Mouse (Mus musculus) hindbrain, embryonic 15.5 days (tissue): ENCODE results near the gene Fut1. TPM values are rescaled to one million over a fixed set of nuclear protein-coding genes. Genes with fewer than 3 reads are reported as not detected.

ENCODE experiments used
- ATAC-seq: fragments of 200-750 bp; cut with Nextera tagmentation; 2 replicates; pipeline ENCODE4 v1.8.0; 2017; ENCODE audit warnings: low read depth, moderate number of reproducible peaks, moderate TSS enrichment; ENCODE audit not compliant: low FRiP score
- H3K27ac ChIP-seq: fragments of 300-500 bp; sonication (generic); replicated peaks from 2 replicates; pipeline ENCODE4 v1.5.1; 2015; ENCODE audit warnings: mild to moderate bottlenecking, inconsistent platforms
- H3K27me3 ChIP-seq: fragments of 300-500 bp; sonication (generic); 2 replicates; pipeline ENCODE4 v1.6.1; 2015; ENCODE audit warnings: control low read depth, inconsistent platforms
- H3K36me3 ChIP-seq: fragments of 300-500 bp; sonication (generic); 2 replicates; pipeline ENCODE4 v1.6.1; 2015; ENCODE audit warnings: control low read depth, inconsistent platforms
- H3K4me1 ChIP-seq: fragments of 300-500 bp; sonication (generic); replicated peaks from 2 replicates; pipeline ENCODE4 v1.6.1; 2015; ENCODE audit warnings: control low read depth, inconsistent platforms
- H3K4me2 ChIP-seq: fragments of 300-500 bp; sonication (generic); 2 replicates; pipeline ENCODE4 v1.6.1; 2015; ENCODE audit warnings: moderate library complexity, mild to moderate bottlenecking, inconsistent platforms
- H3K4me3 ChIP-seq: fragments of 300-500 bp; sonication (generic); 2 replicates; pipeline ENCODE4 v1.5.1; 2015; ENCODE audit warnings: mild to moderate bottlenecking, inconsistent platforms
- H3K9ac ChIP-seq: fragments of 300-500 bp; sonication (generic); 2 replicates; pipeline ENCODE4 v1.6.1; 2015; ENCODE audit warnings: inconsistent platforms
- H3K9me3 ChIP-seq: fragments of 300-500 bp; sonication (generic); 2 replicates; pipeline ENCODE4 v1.6.1; 2016; ENCODE audit warnings: control low read depth, inconsistent platforms
- WGBS: fragments of 180-500 bp; shearing (Covaris S2); methylation state at CpG from one replicate; pipeline ENCODE4 v1.1.7; 2015; 5-methylcytosine and 5-hydroxymethylcytosine counted together
- polyA plus RNA-seq: library from polyadenylated mRNA; unstranded; fragments of >200 nt; fragmentation: Nextera tagmentation; extraction: Ambion mirVana; gene quantifications from 2 replicates; pipeline ENCODE4 v1.2.1, GENCODE M21; 2015

The Fut1 gene
- polyA plus RNA-seq, 1 experiment from 2014 or later, result not detected

DNA sequence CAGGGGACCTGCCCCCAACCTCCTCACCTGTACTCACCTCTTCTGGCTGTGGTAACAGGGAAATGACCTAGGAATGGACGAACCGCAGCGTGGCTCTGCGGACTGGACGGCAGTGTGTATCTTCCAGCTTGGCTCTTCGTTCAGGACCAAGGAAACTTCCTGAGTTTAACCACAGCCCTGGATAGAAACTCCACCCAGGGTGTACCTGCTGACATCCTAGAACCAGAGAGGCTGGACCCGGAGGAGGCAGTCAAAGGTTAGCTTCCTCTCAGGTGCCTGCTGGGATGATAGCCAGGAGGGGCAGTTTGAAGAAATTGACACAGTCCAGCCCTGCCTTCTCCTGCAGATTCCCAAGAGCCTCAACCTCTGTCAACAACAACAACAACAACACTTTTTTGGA, 49.1 kb downstream of the Fut1 start, which contains the start of gene Fut2:
Gene Fut2 (minus strand): TSS at position 234 of the 400 bp plus-strand sequence.
- Histone ChIP-seq H3K4me1 (no peaks in the 10 kb centered on the region), H3K27me3 (no peaks in the 10 kb centered on the region), H3K4me2 (no peak within 1 kb of the TSS), H3K9ac (no peak within 1 kb of the TSS), H3K27ac (no peak within 1 kb of the TSS), H3K4me3 (no peak within 1 kb of the TSS), H3K36me3 (no peaks in the 10 kb centered on the region), H3K9me3 (no peaks in the 10 kb centered on the region)
- WGBS, result 85% methylated on average over 7 of the region's 7 CpGs
- ATAC-seq, result no peak

GRCm38 (mm10) chr7:45667761-45668160, 50.7 kb downstream of the Fut1 start:
- no peak overlapping the region for H3K27ac ChIP-seq
- no peak overlapping the region for H3K9ac ChIP-seq
- WGBS, result 66% methylated on average over 14 of the region's 14 CpGs
- ATAC-seq, result no peak
- no peak overlapping the region for H3K4me3 ChIP-seq
- no peaks in the 10 kb centered on the region for H3K36me3 ChIP-seq
- H3K9me3 ChIP-seq, result no peaks in the 10 kb centered on the region
- H3K27me3 ChIP-seq, result no peaks in the 10 kb centered on the region
- no peak overlapping the region for H3K4me2 ChIP-seq
- H3K4me1 ChIP-seq, result no peaks in the 10 kb centered on the region

GRCm38 (mm10) chr7:45668921-45669320, 51.8 kb downstream of the Fut1 start:
- no peak overlapping the region for H3K4me3 ChIP-seq
- WGBS, result 98% methylated on average over 9 of the region's 9 CpGs
- ATAC-seq, result no peak

More at GRCm38 (mm10) chr7:45668921-45669320, 51.8 kb downstream of the Fut1 start:
- no peak overlapping the region for H3K4me2 ChIP-seq
- no peaks in the 10 kb centered on the region for H3K36me3 ChIP-seq
- H3K9ac ChIP-seq, result no peak overlapping the region
- H3K4me1 ChIP-seq, result no peaks in the 10 kb centered on the region
- no peaks in the 10 kb centered on the region for H3K27me3 ChIP-seq
- H3K9me3 ChIP-seq, result no peaks in the 10 kb centered on the region
- no peak overlapping the region for H3K27ac ChIP-seq

Other genes starting within 250 kb of the Fut1 start
- gene Lin7b, start 246.7 kb upstream of the Fut1 start, polyA plus RNA-seq, result 33.7 and 38.7 TPM in 2 replicates
- 179 and 183 TPM in 2 replicates for gene Snrnp70, start 221.5 kb upstream of the Fut1 start, polyA plus RNA-seq
- gene Kcna7, start 211.6 kb upstream of the Fut1 start, polyA plus RNA-seq, result not detected in 2 replicates
- 0.17 TPM in 1 of 2 replicates, not detected in the other for gene Ntf5, start 203.6 kb upstream of the Fut1 start, polyA plus RNA-seq
- gene Lhb, start 196.5 kb upstream of the Fut1 start, polyA plus RNA-seq, result 0.92 and 2.0 TPM in 2 replicates
- gene Gys1, start 182.4 kb upstream of the Fut1 start, polyA plus RNA-seq, result 23.4 and 25.1 TPM in 2 replicates
- 108 and 110 TPM in 2 replicates for gene Ruvbl2, start 179.2 kb upstream of the Fut1 start, polyA plus RNA-seq
- 5,657 and 5,762 TPM in 2 replicates for gene Ftl1, start 157.4 kb upstream of the Fut1 start, polyA plus RNA-seq
- 245 and 250 TPM in 2 replicates for gene Bax, start 150.4 kb upstream of the Fut1 start, polyA plus RNA-seq
- gene Tulp2, start 135.4 kb upstream of the Fut1 start, polyA plus RNA-seq, result 0.13 and 0.30 TPM in 2 replicates
- gene Gm45808, start 130.5 kb upstream of the Fut1 start, polyA plus RNA-seq, result not detected in 2 replicates
- gene Dhdh, start 128.5 kb upstream of the Fut1 start, polyA plus RNA-seq, result 4.5 and 4.6 TPM in 2 replicates
- 137 TPM in 2 replicates for gene Nucb1, start 106.9 kb upstream of the Fut1 start, polyA plus RNA-seq
- gene Ppp1r15a, start 91.0 kb upstream of the Fut1 start, polyA plus RNA-seq, result 13.8 and 14.4 TPM in 2 replicates
- gene Plekha4, start 91.0 kb upstream of the Fut1 start, polyA plus RNA-seq, result 2.5 and 3.3 TPM in 2 replicates
- gene Hsd17b14, start 62.4 kb upstream of the Fut1 start, polyA plus RNA-seq, result 0.18 and 0.26 TPM in 2 replicates
- gene Bcat2, start 47.1 kb upstream of the Fut1 start, polyA plus RNA-seq, result 22.2 and 22.7 TPM in 2 replicates
- gene Fgf21, start 1.8 kb upstream of the Fut1 start, polyA plus RNA-seq, result not detected in 2 replicates
- gene Izumo1, start 4.5 kb downstream of the Fut1 start, polyA plus RNA-seq, result 0.08 and 0.09 TPM in 2 replicates
- 20.2 and 24.3 TPM in 2 replicates for gene Rasip1, start 10.2 kb downstream of the Fut1 start, polyA plus RNA-seq
- 4.0 and 5.2 TPM in 2 replicates for gene Mamstr, start 22.7 kb downstream of the Fut1 start, polyA plus RNA-seq
- 0.05 and 0.32 TPM in 2 replicates for gene Fut2, start 49.1 kb downstream of the Fut1 start, polyA plus RNA-seq
- gene Ntn5, start 66.7 kb downstream of the Fut1 start, polyA plus RNA-seq, result 1.4 and 1.6 TPM in 2 replicates
- gene Sec1, start 77.1 kb downstream of the Fut1 start, polyA plus RNA-seq, result 0.35 and 0.89 TPM in 2 replicates
- 58.6 and 67.3 TPM in 2 replicates for gene Car11, start 82.6 kb downstream of the Fut1 start, polyA plus RNA-seq
- gene Dbp, start 87.8 kb downstream of the Fut1 start, polyA plus RNA-seq, result 2.9 and 4.1 TPM in 2 replicates
- 528 and 575 TPM in 2 replicates for gene Rpl18, start 98.2 kb downstream of the Fut1 start, polyA plus RNA-seq
- 24.4 and 26.9 TPM in 2 replicates for gene Sphk2, start 100.7 kb downstream of the Fut1 start, polyA plus RNA-seq
- 0.38 and 0.57 TPM in 2 replicates for gene Fam83e, start 103.9 kb downstream of the Fut1 start, polyA plus RNA-seq
- gene Spaca4, start 108.5 kb downstream of the Fut1 start, polyA plus RNA-seq, result not detected in 2 replicates
- gene Lmtk3, start 166.4 kb downstream of the Fut1 start, polyA plus RNA-seq, result 20.1 and 24.8 TPM in 2 replicates
- 6.3 TPM in 2 replicates for gene Sult2b1, start 167.4 kb downstream of the Fut1 start, polyA plus RNA-seq
- gene Cyth2, start 197.3 kb downstream of the Fut1 start, polyA plus RNA-seq, result 271 and 286 TPM in 2 replicates
- gene Kcnj14, start 207.5 kb downstream of the Fut1 start, polyA plus RNA-seq, result 1.1 and 1.6 TPM in 2 replicates
- 41.8 and 43.1 TPM in 2 replicates for gene Grwd1, start 213.7 kb downstream of the Fut1 start, polyA plus RNA-seq